Mouse (Mus musculus): ENCODE results near the gene Tbc1d17. TPM values are rescaled to one million over a fixed set of nuclear protein-coding genes. Genes with fewer than 3 reads are reported as not detected.

The Tbc1d17 gene
- polyA plus RNA-seq, 1 experiment from 2014 or later = 55.1 TPM

DNA sequence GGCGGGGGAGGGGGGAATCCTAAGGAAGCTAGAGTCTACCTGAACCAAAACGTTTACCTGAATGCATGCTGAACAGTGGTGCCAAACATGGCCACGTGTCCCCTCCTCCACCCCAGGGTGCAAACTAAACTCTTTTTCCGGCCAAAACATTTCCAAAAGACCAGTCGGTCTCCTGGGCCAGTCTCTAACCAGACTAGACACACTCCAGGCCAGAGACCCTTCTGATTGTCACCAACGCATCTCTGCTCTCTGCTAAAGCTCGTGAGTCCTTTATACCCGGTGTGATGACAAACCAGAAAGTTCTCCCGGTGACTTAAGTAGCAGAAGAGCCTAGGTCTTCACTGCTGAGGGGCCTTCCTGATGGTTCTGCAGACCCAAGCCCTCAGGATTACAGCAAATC is 18.9 kb upstream of the Tbc1d17 start:
- peak overlapping the region; percentile 90 for H3K4me2 ChIP-seq (ENCODE audit: low read depth, low read length)
- peak overlapping the region; percentile 97 for H3K4me3 ChIP-seq (ENCODE audit: low read depth, low read length)
- peaks cover 6% of the 10 kb centered on the region; the same call in 1 of the 2 replicates for H3K4me1 ChIP-seq (ENCODE audit: control insufficient read depth, insufficient read depth, low read length)
- no peaks in the 10 kb centered on the region for H3K27me3 ChIP-seq (ENCODE audit: control insufficient read depth, insufficient read depth, low read length)
- H3K9ac ChIP-seq (replicated peaks; ENCODE audit: low read length) = peak overlapping the region; percentile 99
- 56% methylated on average over 9 of the region's 9 CpGs for WGBS
- ATAC-seq (replicated peaks; ENCODE audit: insufficient number of reproducible peaks, low FRiP score, low TSS enrichment, low read depth) (no peak), DNase-seq (ENCODE audit: low spot score) (no peak)
- H3K27ac ChIP-seq (replicated peaks; ENCODE audit: low read depth, low read length) = no peak overlapping the region
- H3K36me3 ChIP-seq (replicated peaks; ENCODE audit: control insufficient read depth, insufficient read depth, low read depth, low read length) = peaks cover 16% of the 10 kb centered on the region
- H3K9me3 ChIP-seq (replicated peaks; ENCODE audit: control insufficient read depth, low read length) = no peaks in the 10 kb centered on the region

- 75% methylated on average over 19 of the region's 19 CpGs for WGBS
- H3K4me1 ChIP-seq (ENCODE audit: control insufficient read depth, insufficient read depth, low read length) = peaks cover 6% of the 10 kb centered on the region; the same call in 1 of the 2 replicates
- H3K27ac ChIP-seq (replicated peaks; ENCODE audit: low read depth, low read length) = no peak overlapping the region
- H3K9me3 ChIP-seq (replicated peaks; ENCODE audit: control insufficient read depth, low read length) = no peaks in the 10 kb centered on the region
- DNase-seq (ENCODE audit: low spot score) (no peak), ATAC-seq (replicated peaks; ENCODE audit: insufficient number of reproducible peaks, low FRiP score, low TSS enrichment, low read depth) (no peak)
- peak overlapping the region; percentile 90 for H3K4me2 ChIP-seq (ENCODE audit: low read depth, low read length)
- H3K9ac ChIP-seq (replicated peaks; ENCODE audit: low read length) = peak overlapping the region; percentile 39
- peak overlapping the region; percentile 97 for H3K4me3 ChIP-seq (ENCODE audit: low read depth, low read length)
- no peaks in the 10 kb centered on the region for H3K27me3 ChIP-seq (ENCODE audit: control insufficient read depth, insufficient read depth, low read length)
- peaks cover 22% of the 10 kb centered on the region for H3K36me3 ChIP-seq (replicated peaks; ENCODE audit: control insufficient read depth, insufficient read depth, low read depth, low read length)
Measured at GRCm38 (mm10) chr7:44867010-44867702, 18.3 kb upstream of the Tbc1d17 start.

GRCm38 (mm10) chr7:44866276-44867009 is 17.6 kb upstream of the Tbc1d17 start:
- Histone ChIP-seq H3K4me1 (ENCODE audit: control insufficient read depth, insufficient read depth, low read length) (peaks cover 6% of the 10 kb centered on the region; the same call in 1 of the 2 replicates), H3K9ac (replicated peaks; ENCODE audit: low read length) (0 out of 2 replicates have a peak overlapping the region, but pooled peaks have one; percentile 13), H3K4me3 (ENCODE audit: low read depth, low read length) (no peak overlapping the region), H3K27me3 (ENCODE audit: control insufficient read depth, insufficient read depth, low read length) (no peaks in the 10 kb centered on the region), H3K27ac (replicated peaks; ENCODE audit: low read depth, low read length) (no peak overlapping the region), H3K4me2 (ENCODE audit: low read depth, low read length) (peak overlapping the region; percentile 4; the same call in 1 of the 2 replicates), H3K9me3 (replicated peaks; ENCODE audit: control insufficient read depth, low read length) (no peaks in the 10 kb centered on the region), H3K36me3 (replicated peaks; ENCODE audit: control insufficient read depth, insufficient read depth, low read depth, low read length) (peaks cover 23% of the 10 kb centered on the region)
- ATAC-seq (replicated peaks; ENCODE audit: insufficient number of reproducible peaks, low FRiP score, low TSS enrichment, low read depth) = no peak
- WGBS = 69% methylated on average over 15 of the region's 15 CpGs
- DNase-seq (ENCODE audit: low spot score) = no peak

DNA sequence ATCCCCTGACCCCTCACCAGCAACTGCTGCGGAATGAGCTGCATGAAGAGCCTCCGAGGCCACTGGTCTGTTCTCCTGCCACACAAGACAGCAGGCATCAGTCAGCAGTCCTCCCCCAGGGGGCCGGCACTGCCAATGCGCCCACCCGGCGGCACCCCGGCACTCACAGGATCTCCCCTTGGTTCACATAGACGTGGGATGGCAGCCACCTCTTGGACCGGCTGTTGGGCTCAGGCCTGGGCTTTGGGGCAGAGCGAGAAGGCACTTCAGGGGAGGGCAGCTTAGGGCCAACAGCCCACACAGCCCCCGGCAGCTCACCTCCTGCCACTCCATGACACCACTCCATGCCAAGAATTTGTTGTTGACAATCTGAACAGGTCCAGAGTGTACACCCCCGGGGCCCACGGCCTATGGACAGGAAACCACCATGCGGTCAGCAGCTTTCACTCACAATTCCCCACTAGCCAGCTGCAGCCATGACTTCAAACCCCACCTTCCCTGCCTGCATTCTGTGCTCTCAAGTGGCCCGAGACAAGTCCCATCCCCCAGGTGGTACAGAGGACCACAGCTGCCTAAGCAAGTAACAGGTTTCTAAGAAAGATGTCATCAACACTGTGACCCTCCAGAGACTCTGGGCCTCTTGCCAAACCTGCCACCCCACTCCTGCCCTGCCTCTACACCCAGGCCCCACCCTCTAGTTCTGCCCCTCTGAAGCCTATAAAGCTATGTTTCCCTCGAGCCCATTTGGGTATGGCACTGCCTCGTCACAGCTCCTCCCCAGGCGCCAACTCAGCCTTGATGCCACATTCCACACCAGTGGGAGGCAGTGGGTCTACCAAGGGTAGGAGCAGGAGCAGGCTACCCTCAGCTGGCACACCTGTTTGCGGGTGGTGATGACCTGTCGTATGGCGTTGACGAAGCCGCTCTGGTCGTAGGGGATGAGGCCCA is 16.0 kb upstream of the Tbc1d17 start:
- Histone ChIP-seq H3K4me2 (ENCODE audit: low read depth, low read length) (no peak overlapping the region), H3K4me1 (ENCODE audit: control insufficient read depth, insufficient read depth, low read length) (peaks cover 6% of the 10 kb centered on the region; the same call in 1 of the 2 replicates), H3K9ac (replicated peaks; ENCODE audit: low read length) (no peak overlapping the region), H3K4me3 (ENCODE audit: low read depth, low read length) (no peak overlapping the region), H3K9me3 (replicated peaks; ENCODE audit: control insufficient read depth, low read length) (no peaks in the 10 kb centered on the region), H3K27ac (replicated peaks; ENCODE audit: low read depth, low read length) (no peak overlapping the region), H3K27me3 (ENCODE audit: control insufficient read depth, insufficient read depth, low read length) (no peaks in the 10 kb centered on the region), H3K36me3 (replicated peaks; ENCODE audit: control insufficient read depth, insufficient read depth, low read depth, low read length) (peaks cover 23% of the 10 kb centered on the region)
- DNase-seq (ENCODE audit: low spot score) (no peak), ATAC-seq (replicated peaks; ENCODE audit: insufficient number of reproducible peaks, low FRiP score, low TSS enrichment, low read depth) (no peak)
- 88% methylated on average over 24 of the region's 24 CpGs for WGBS

GRCm38 (mm10) chr7:44863982-44864494 is 15.2 kb upstream of the Tbc1d17 start:
- 87% methylated on average over 11 of the region's 11 CpGs for WGBS
- Histone ChIP-seq H3K27ac (replicated peaks; ENCODE audit: low read depth, low read length) (no peak overlapping the region), H3K9me3 (replicated peaks; ENCODE audit: control insufficient read depth, low read length) (no peaks in the 10 kb centered on the region), H3K4me3 (ENCODE audit: low read depth, low read length) (no peak overlapping the region), H3K9ac (replicated peaks; ENCODE audit: low read length) (no peak overlapping the region), H3K36me3 (replicated peaks; ENCODE audit: control insufficient read depth, insufficient read depth, low read depth, low read length) (peaks cover 23% of the 10 kb centered on the region), H3K4me1 (ENCODE audit: control insufficient read depth, insufficient read depth, low read length) (peaks cover 6% of the 10 kb centered on the region; the same call in 1 of the 2 replicates), H3K27me3 (ENCODE audit: control insufficient read depth, insufficient read depth, low read length) (no peaks in the 10 kb centered on the region), H3K4me2 (ENCODE audit: low read depth, low read length) (no peak overlapping the region)
- ATAC-seq (replicated peaks; ENCODE audit: insufficient number of reproducible peaks, low FRiP score, low TSS enrichment, low read depth) (no peak), DNase-seq (ENCODE audit: low spot score) (no peak)

- Histone ChIP-seq H3K9me3 (replicated peaks; ENCODE audit: control insufficient read depth, low read length) (no peaks in the 10 kb centered on the region), H3K4me3 (ENCODE audit: low read depth, low read length) (no peak overlapping the region), H3K4me1 (ENCODE audit: control insufficient read depth, insufficient read depth, low read length) (peaks cover 6% of the 10 kb centered on the region; the same call in 1 of the 2 replicates), H3K9ac (replicated peaks; ENCODE audit: low read length) (no peak overlapping the region), H3K36me3 (replicated peaks; ENCODE audit: control insufficient read depth, insufficient read depth, low read depth, low read length) (peaks cover 23% of the 10 kb centered on the region), H3K27ac (replicated peaks; ENCODE audit: low read depth, low read length) (no peak overlapping the region), H3K4me2 (ENCODE audit: low read depth, low read length) (no peak overlapping the region), H3K27me3 (ENCODE audit: control insufficient read depth, insufficient read depth, low read length) (no peaks in the 10 kb centered on the region)
- no peak for ATAC-seq (replicated peaks; ENCODE audit: insufficient number of reproducible peaks, low FRiP score, low TSS enrichment, low read depth)
- DNase-seq (ENCODE audit: low spot score) = no peak
- 91% methylated on average over 14 of the region's 14 CpGs for WGBS
Measured at GRCm38 (mm10) chr7:44863210-44863609, 14.3 kb upstream of the Tbc1d17 start.

DNA sequence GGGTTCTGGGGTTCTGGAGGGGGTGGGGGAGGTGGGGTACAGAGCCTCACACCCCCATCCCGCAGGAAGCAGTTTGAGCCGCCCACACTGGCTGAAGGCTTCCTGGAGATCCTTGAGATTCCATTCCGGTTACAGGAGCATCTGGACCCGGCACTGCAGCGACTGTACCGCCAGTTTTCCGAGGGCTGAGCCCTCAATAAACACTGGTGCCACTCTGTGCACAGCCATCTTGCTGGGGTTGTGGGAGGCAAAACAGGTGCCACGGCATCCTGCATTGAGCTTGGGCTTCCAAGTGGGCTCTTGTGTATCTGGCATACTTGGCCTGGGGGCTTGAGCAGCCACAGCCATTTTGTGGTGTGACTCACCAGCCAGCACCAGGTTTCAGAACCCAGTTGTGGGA is 13.6 kb upstream of the Tbc1d17 start:
- Histone ChIP-seq H3K27me3 (ENCODE audit: control insufficient read depth, insufficient read depth, low read length) (no peaks in the 10 kb centered on the region), H3K4me2 (ENCODE audit: low read depth, low read length) (no peak overlapping the region), H3K4me3 (ENCODE audit: low read depth, low read length) (no peak overlapping the region), H3K4me1 (ENCODE audit: control insufficient read depth, insufficient read depth, low read length) (peaks cover 5% of the 10 kb centered on the region), H3K9ac (replicated peaks; ENCODE audit: low read length) (no peak overlapping the region), H3K27ac (replicated peaks; ENCODE audit: low read depth, low read length) (no peak overlapping the region), H3K9me3 (replicated peaks; ENCODE audit: control insufficient read depth, low read length) (no peaks in the 10 kb centered on the region), H3K36me3 (replicated peaks; ENCODE audit: control insufficient read depth, insufficient read depth, low read depth, low read length) (peaks cover 23% of the 10 kb centered on the region)
- DNase-seq (ENCODE audit: low spot score) = no peak
- WGBS = 91% methylated on average over 8 of the region's 8 CpGs
- ATAC-seq (replicated peaks; ENCODE audit: insufficient number of reproducible peaks, low FRiP score, low TSS enrichment, low read depth) = no peak
